ENCODE assay signal across 16 mouse cellular contexts in the genomic region with DNA sequence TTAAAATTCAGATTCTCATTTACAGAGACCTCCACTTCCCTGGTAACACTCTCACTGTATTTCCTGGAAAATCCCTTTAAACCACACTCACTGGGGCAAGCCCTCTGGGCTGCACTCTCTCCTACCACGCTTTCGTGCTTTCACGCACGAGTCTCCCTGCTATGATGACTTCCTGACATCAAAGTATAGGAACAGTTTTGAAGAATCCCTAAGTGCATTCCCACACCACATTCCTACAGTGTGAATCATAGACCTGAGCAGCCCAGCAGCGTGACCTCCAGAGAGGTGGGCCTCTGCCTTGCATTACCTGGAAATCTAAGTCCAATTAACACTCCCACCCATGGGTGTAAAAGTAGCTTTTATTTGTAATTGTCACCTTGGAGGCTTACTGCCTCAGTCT. TPM values are rescaled to one million over a fixed set of nuclear protein-coding genes. Genes with fewer than 3 reads are reported as not detected.
"Had no signal": no experiment of that assay in that cellular context is flagged by ENCODE, and none has a peak within 500 bp of the region (broad histone marks: within the 10 kb centered on the region; RNA-seq: fewer than 3 reads in every experiment).

No protein-coding gene starts in this region.

- H3K4me2 ChIP-seq: lung, embryonic 15.5 days; midbrain, embryonic 11.5 days; midbrain, embryonic 13.5 days; midbrain, embryonic 15.5 days; neural tube, embryonic 12.5 days; stomach, embryonic 15.5 days had no signal

- ATAC-seq: midbrain, embryonic 13.5 days; midbrain, embryonic 15.5 days had no signal

- H3K9me3 ChIP-seq: lung, embryonic 15.5 days; midbrain, embryonic 13.5 days; midbrain, embryonic 15.5 days; neural tube, embryonic 12.5 days; stomach, embryonic 15.5 days had no signal

- H3K9ac ChIP-seq: lung, embryonic 15.5 days; midbrain, embryonic 13.5 days; midbrain, embryonic 15.5 days; neural tube, embryonic 12.5 days; stomach, embryonic 15.5 days had no signal

- DNase-seq: lung, adult 2 months; lung, postnatal 10 days; lung, postnatal 4 days; right cerebral cortex, postnatal 14 days; thymus, adult 2 months; thymus, postnatal 25 days; thymus, postnatal 4 days had no signal

- H3K27ac ChIP-seq: lung, embryonic 15.5 days; midbrain, embryonic 13.5 days; midbrain, embryonic 15.5 days; neural tube, embryonic 12.5 days; stomach, embryonic 15.5 days; stomach, postnatal 0 days had no signal

- H3K4me3 ChIP-seq: lung, embryonic 15.5 days; midbrain, embryonic 13.5 days; midbrain, embryonic 15.5 days; neural tube, embryonic 12.5 days; stomach, embryonic 15.5 days had no signal

- H3K4me1 ChIP-seq: lung, embryonic 15.5 days; midbrain, embryonic 13.5 days; midbrain, embryonic 15.5 days; neural tube, embryonic 12.5 days; stomach, embryonic 15.5 days had no signal

- H3K27me3 ChIP-seq: lung, embryonic 15.5 days; midbrain, embryonic 13.5 days; midbrain, embryonic 15.5 days; neural tube, embryonic 12.5 days; stomach, embryonic 15.5 days had no signal

- H3K36me3 ChIP-seq: lung, embryonic 15.5 days; midbrain, embryonic 13.5 days; midbrain, embryonic 15.5 days; neural tube, embryonic 12.5 days; stomach, embryonic 15.5 days had no signal

RNA-seq across cellular contexts. Expression of gene Wnt7a, which starts 43.4 kb away (rescaled TPM):
- polyA plus RNA-seq: liver, embryonic 16.5 days; stomach, postnatal 0 days; urinary bladder, adult 2 months had no signal
